Comparison of ENCODE assay signal across 9 mouse cellular contexts in genomic region chr4:83596486-83596885, GRCm38 (mm10).
DNase-seq lines count a peak whose midpoint lies in the region; ATAC-seq and TF ChIP-seq lines count a peak whose summit lies in the region.
"Had no signal": no experiment of that assay in that cellular context is flagged by ENCODE, and none has a peak within 500 bp of the region (broad histone marks: within the 10 kb centered on the region; RNA-seq: fewer than 3 reads in every experiment).

No protein-coding gene starts in this region.

- 26% methylated on average over 2 of the region's 2 CpGs for WGBS in hindbrain, postnatal 0 days
- 14% methylated on average over 2 of the region's 2 CpGs for WGBS in hindbrain, embryonic 13.5 days
- WGBS in intestine, embryonic 15.5 days, result 23% methylated on average over 2 of the region's 2 CpGs

- no peaks in the 10 kb centered on the region for H3K36me3 ChIP-seq in hindbrain, postnatal 0 days (ENCODE audit: insufficient read depth, low read length)
- H3K36me3 ChIP-seq in hindbrain, embryonic 13.5 days, result no peaks in the 10 kb centered on the region
- H3K36me3 ChIP-seq in intestine, embryonic 15.5 days, result no peaks in the 10 kb centered on the region

- DNase-seq in hindbrain, postnatal 0 days (ENCODE audit: low spot score), result peak; percentile 51
- DNase-seq in 3T3-L1 (ENCODE audit: low read depth, low spot score), result peak; percentile 55
- peak; percentile 10 for DNase-seq in MEL-GATA-1-ER (ENCODE audit: extremely low read depth, low read depth)
- peak; percentile 17 for DNase-seq in forelimb bud, embryonic 11.5 days (ENCODE audit: low read depth, low spot score)
- no peak for DNase-seq in layer of hippocampus, postnatal 10 days (ENCODE audit: low spot score in 2 of 2)

- H3K9me3 ChIP-seq in hindbrain, postnatal 0 days (ENCODE audit: low read length), result no peaks in the 10 kb centered on the region
- no peaks in the 10 kb centered on the region for H3K9me3 ChIP-seq in hindbrain, embryonic 13.5 days
- no peaks in the 10 kb centered on the region for H3K9me3 ChIP-seq in intestine, embryonic 15.5 days

- no peak overlapping the region for H3K4me3 ChIP-seq in hindbrain, postnatal 0 days (ENCODE audit: low read length)
- H3K4me3 ChIP-seq in hindbrain, embryonic 13.5 days, result no peak overlapping the region
- H3K4me3 ChIP-seq in intestine, embryonic 15.5 days (replicated peaks), result no peak overlapping the region

- H3K4me1 ChIP-seq in hindbrain, postnatal 0 days (ENCODE audit: insufficient read depth, low read length), result no peaks in the 10 kb centered on the region
- H3K4me1 ChIP-seq in hindbrain, embryonic 13.5 days (replicated peaks), result no peaks in the 10 kb centered on the region
- no peaks in the 10 kb centered on the region for H3K4me1 ChIP-seq in intestine, embryonic 15.5 days (replicated peaks)

- H3K9ac ChIP-seq in hindbrain, postnatal 0 days (replicated peaks; ENCODE audit: low read length), result no peak overlapping the region
- no peak overlapping the region for H3K9ac ChIP-seq in hindbrain, embryonic 13.5 days
- H3K9ac ChIP-seq in intestine, embryonic 15.5 days, result no peak overlapping the region

- H3K27me3 ChIP-seq in hindbrain, postnatal 0 days (ENCODE audit: insufficient read depth, low read length), result no peaks in the 10 kb centered on the region
- no peaks in the 10 kb centered on the region for H3K27me3 ChIP-seq in hindbrain, embryonic 13.5 days
- H3K27me3 ChIP-seq in intestine, embryonic 15.5 days (replicated peaks), result no peaks in the 10 kb centered on the region

- peak; percentile 73 for TF ChIP-seq CTCF in hindbrain, postnatal 0 days (IDR thresholded peaks at IDR 0.05; ENCODE audit: low read depth)

- ATAC-seq in hindbrain, postnatal 0 days, result no peak
- no peak for ATAC-seq in hindbrain, embryonic 13.5 days (ENCODE audit: low FRiP score)
- ATAC-seq in monocyte, adult 5-6 weeks (replicated peaks; ENCODE audit: insufficient number of reproducible peaks, low FRiP score, low TSS enrichment, poor library complexity, severe bottlenecking), result no peak
- no peak for ATAC-seq in intestine, embryonic 15.5 days

- H3K27ac ChIP-seq in hindbrain, postnatal 0 days, result no peak overlapping the region
- H3K27ac ChIP-seq in hindbrain, embryonic 13.5 days, result no peak overlapping the region
- H3K27ac ChIP-seq in intestine, embryonic 15.5 days, result no peak overlapping the region
- H3K27ac ChIP-seq: macrophage had no signal

- H3K4me2 ChIP-seq in hindbrain, postnatal 0 days (ENCODE audit: low read depth, low read length), result no peak overlapping the region
- no peak overlapping the region for H3K4me2 ChIP-seq in hindbrain, embryonic 13.5 days
- H3K4me2 ChIP-seq in intestine, embryonic 15.5 days (replicated peaks), result no peak overlapping the region

Comparison
In these comparisons a context has a peak if more than half of its experiments do, and no peak if none do; other contexts are left out.
1. DNase-seq: peak in hindbrain, postnatal 0 days (single experiment), 3T3-L1 (single experiment), MEL-GATA-1-ER (single experiment) and forelimb bud, embryonic 11.5 days (single experiment); none in layer of hippocampus, postnatal 10 days (0 of 2).